Mouse (Mus musculus) embryonic facial prominence, embryonic 15.5 days (tissue): ENCODE data around the gene Zfp385b. TPM values are rescaled to one million over a fixed set of nuclear protein-coding genes. Genes with fewer than 3 reads are reported as not detected.

ENCODE experiments used
- ATAC-seq: fragments of 200-750 bp; cut with Nextera tagmentation; 2 replicates; pipeline ENCODE4 v1.8.0; 2017; ENCODE audit warnings: low read depth, moderate TSS enrichment; ENCODE audit not compliant: insufficient number of reproducible peaks, low FRiP score, low TSS enrichment
- H3K27ac ChIP-seq: fragments of 300-500 bp; sonication (generic); replicated peaks from 2 replicates; pipeline ENCODE4 v1.5.1; 2015; ENCODE audit warnings: mild to moderate bottlenecking, inconsistent platforms
- H3K27me3 ChIP-seq: fragments of 300-500 bp; sonication (generic); 2 replicates; pipeline ENCODE4 v1.6.1; 2015; ENCODE audit warnings: inconsistent platforms
- H3K36me3 ChIP-seq: fragments of 300-500 bp; sonication (generic); 2 replicates; pipeline ENCODE4 v1.6.1; 2015; ENCODE audit warnings: mild to moderate bottlenecking, inconsistent platforms
- H3K4me1 ChIP-seq: fragments of 300-500 bp; sonication (generic); 2 replicates; pipeline ENCODE4 v1.6.1; 2015; ENCODE audit warnings: inconsistent platforms
- H3K4me2 ChIP-seq: fragments of 300-500 bp; sonication (generic); replicated peaks from 2 replicates; pipeline ENCODE4 v1.6.1; 2015; ENCODE audit warnings: mild to moderate bottlenecking, inconsistent platforms
- H3K4me3 ChIP-seq: fragments of 300-500 bp; sonication (generic); replicated peaks from 2 replicates; pipeline ENCODE4 v1.5.1; 2015; ENCODE audit warnings: mild to moderate bottlenecking, inconsistent platforms
- H3K9ac ChIP-seq: fragments of 300-500 bp; sonication (generic); 2 replicates; pipeline ENCODE4 v1.6.1; 2015; ENCODE audit warnings: inconsistent platforms
- H3K9me3 ChIP-seq: fragments of 300-500 bp; sonication (generic); replicated peaks from 2 replicates; pipeline ENCODE4 v1.6.1; 2016; ENCODE audit warnings: inconsistent platforms
- WGBS: fragments of 180-500 bp; shearing (Covaris S2); methylation state at CpG from one replicate; pipeline ENCODE4 v1.1.7; 2015; 5-methylcytosine and 5-hydroxymethylcytosine counted together
- polyA plus RNA-seq: library from polyadenylated mRNA; unstranded; fragments of >200 nt; fragmentation: Nextera tagmentation; extraction: Ambion mirVana; gene quantifications from 2 replicates; pipeline ENCODE4 v1.2.1, GENCODE M21; 2015

Gene Zfp385b
- polyA plus RNA-seq, 1 experiment from 2014 or later = 11.0 TPM

- 85% methylated on average over 9 of the region's 9 CpGs for WGBS
These were observed 29.1 kb downstream of the Zfp385b start for GRCm38 (mm10) chr2:77790295-77790694.

GRCm38 (mm10) chr2:77781390-77781789, 38.0 kb downstream of the Zfp385b start:
- Histone ChIP-seq H3K27me3 (no peaks in the 10 kb centered on the region), H3K4me2 (no peak overlapping the region), H3K9me3 (no peaks in the 10 kb centered on the region), H3K9ac (no peak overlapping the region), H3K4me3 (no peak overlapping the region), H3K4me1 (no peaks in the 10 kb centered on the region), H3K36me3 (no peaks in the 10 kb centered on the region), H3K27ac (no peak overlapping the region)
- WGBS = 76% methylated on average over 7 of the region's 7 CpGs
- ATAC-seq = no peak

More at GRCm38 (mm10) chr2:77790295-77790694, 29.1 kb downstream of the Zfp385b start:
- H3K4me2 ChIP-seq = no peak overlapping the region
- ATAC-seq = no peak
- H3K4me3 ChIP-seq = no peak overlapping the region
- H3K9me3 ChIP-seq = no peaks in the 10 kb centered on the region
- no peaks in the 10 kb centered on the region for H3K4me1 ChIP-seq
- no peaks in the 10 kb centered on the region for H3K36me3 ChIP-seq
- H3K9ac ChIP-seq = no peak overlapping the region
- H3K27ac ChIP-seq = no peak overlapping the region
- no peaks in the 10 kb centered on the region for H3K27me3 ChIP-seq

GRCm38 (mm10) chr2:77777781-77778180, 41.7 kb downstream of the Zfp385b start:
- Histone ChIP-seq H3K9ac (no peak overlapping the region), H3K4me2 (no peak overlapping the region), H3K36me3 (no peaks in the 10 kb centered on the region), H3K27ac (no peak overlapping the region), H3K4me3 (no peak overlapping the region), H3K9me3 (no peaks in the 10 kb centered on the region), H3K27me3 (no peaks in the 10 kb centered on the region), H3K4me1 (no peaks in the 10 kb centered on the region)
- 38% methylated on average over 6 of the region's 6 CpGs for WGBS
- no peak for ATAC-seq

GRCm38 (mm10) chr2:77777047-77777686, 42.3 kb downstream of the Zfp385b start:
- no peak overlapping the region for H3K9ac ChIP-seq
- no peak overlapping the region for H3K4me3 ChIP-seq
- 50% methylated on average over 10 of the region's 10 CpGs for WGBS
- no peaks in the 10 kb centered on the region for H3K4me1 ChIP-seq
- H3K4me2 ChIP-seq = no peak overlapping the region
- ATAC-seq = no peak
- H3K27me3 ChIP-seq = no peaks in the 10 kb centered on the region
- H3K9me3 ChIP-seq = no peaks in the 10 kb centered on the region
- H3K27ac ChIP-seq = no peak overlapping the region
- H3K36me3 ChIP-seq = no peaks in the 10 kb centered on the region

- ATAC-seq = no peak
- H3K9ac ChIP-seq = no peak overlapping the region
- H3K36me3 ChIP-seq = no peaks in the 10 kb centered on the region
- H3K4me3 ChIP-seq = 0 out of 2 replicates have a peak overlapping the region, but pooled peaks have one; percentile 7
- no peaks in the 10 kb centered on the region for H3K4me1 ChIP-seq
- no peaks in the 10 kb centered on the region for H3K27me3 ChIP-seq
- WGBS = 63% methylated on average over 15 of the region's 15 CpGs
- H3K27ac ChIP-seq = no peak overlapping the region
- H3K4me2 ChIP-seq = no peak overlapping the region
- no peaks in the 10 kb centered on the region for H3K9me3 ChIP-seq
These were observed 44.1 kb downstream of the Zfp385b start for GRCm38 (mm10) chr2:77775247-77775880.

- H3K27me3 ChIP-seq = no peaks in the 10 kb centered on the region
- H3K4me3 ChIP-seq = no peak overlapping the region
- H3K27ac ChIP-seq = no peak overlapping the region
- H3K9ac ChIP-seq = no peak overlapping the region
- no peaks in the 10 kb centered on the region for H3K9me3 ChIP-seq
- H3K4me2 ChIP-seq = no peak overlapping the region
- ATAC-seq = no peak
- H3K36me3 ChIP-seq = no peaks in the 10 kb centered on the region
- no peaks in the 10 kb centered on the region for H3K4me1 ChIP-seq
- 68% methylated on average over 8 of the region's 8 CpGs for WGBS
These were observed 49.3 kb downstream of the Zfp385b start for GRCm38 (mm10) chr2:77770056-77770697.

GRCm38 (mm10) chr2:77768321-77768886, 51.0 kb downstream of the Zfp385b start:
- ATAC-seq = no peak
- H3K36me3 ChIP-seq = no peaks in the 10 kb centered on the region
- no peak overlapping the region for H3K9ac ChIP-seq
- no peak overlapping the region for H3K27ac ChIP-seq
- 70% methylated on average over 17 of the region's 17 CpGs for WGBS
- H3K4me1 ChIP-seq = no peaks in the 10 kb centered on the region
- no peak overlapping the region for H3K4me3 ChIP-seq
- no peaks in the 10 kb centered on the region for H3K9me3 ChIP-seq
- H3K4me2 ChIP-seq = no peak overlapping the region
- no peaks in the 10 kb centered on the region for H3K27me3 ChIP-seq

GRCm38 (mm10) chr2:77761967-77762366, 57.5 kb downstream of the Zfp385b start:
- H3K9ac ChIP-seq = no peak overlapping the region
- H3K27ac ChIP-seq = no peak overlapping the region
- no peak overlapping the region for H3K4me2 ChIP-seq
- H3K4me3 ChIP-seq = no peak overlapping the region
- no peaks in the 10 kb centered on the region for H3K9me3 ChIP-seq
- no peaks in the 10 kb centered on the region for H3K27me3 ChIP-seq
- WGBS = 93% methylated on average over 8 of the region's 8 CpGs
- no peak for ATAC-seq
- no peaks in the 10 kb centered on the region for H3K36me3 ChIP-seq
- no peaks in the 10 kb centered on the region for H3K4me1 ChIP-seq

- no peak overlapping the region for H3K4me2 ChIP-seq
- peak overlapping the region; percentile 55; the same call in 1 of the 2 replicates for H3K27ac ChIP-seq
- H3K36me3 ChIP-seq = no peaks in the 10 kb centered on the region
- no peak overlapping the region for H3K9ac ChIP-seq
- H3K4me1 ChIP-seq = no peaks in the 10 kb centered on the region
- no peak overlapping the region for H3K4me3 ChIP-seq
- no peaks in the 10 kb centered on the region for H3K27me3 ChIP-seq
- 62% methylated on average over 15 of the region's 15 CpGs for WGBS
- ATAC-seq = no peak
- H3K9me3 ChIP-seq = no peaks in the 10 kb centered on the region
These were observed 60.9 kb downstream of the Zfp385b start for GRCm38 (mm10) chr2:77758403-77759071.

GRCm38 (mm10) chr2:77752491-77752890, 66.9 kb downstream of the Zfp385b start:
- 81% methylated on average over 4 of the region's 4 CpGs for WGBS
- Histone ChIP-seq H3K9me3 (no peaks in the 10 kb centered on the region), H3K27me3 (no peaks in the 10 kb centered on the region), H3K9ac (no peak overlapping the region), H3K4me1 (no peaks in the 10 kb centered on the region), H3K36me3 (no peaks in the 10 kb centered on the region), H3K4me3 (no peak overlapping the region), H3K27ac (no peak overlapping the region), H3K4me2 (no peak overlapping the region)
- ATAC-seq = no peak

GRCm38 (mm10) chr2:77749631-77750030, 69.8 kb downstream of the Zfp385b start:
- Histone ChIP-seq H3K4me1 (no peaks in the 10 kb centered on the region), H3K9me3 (no peaks in the 10 kb centered on the region), H3K4me3 (no peak overlapping the region), H3K9ac (no peak overlapping the region), H3K4me2 (no peak overlapping the region), H3K36me3 (no peaks in the 10 kb centered on the region), H3K27ac (no peak overlapping the region), H3K27me3 (no peaks in the 10 kb centered on the region)
- ATAC-seq = no peak
- 30% methylated on average over 3 of the region's 3 CpGs for WGBS
